Comparison of ENCODE assay signal across 27 mouse cellular contexts in the genomic region with DNA sequence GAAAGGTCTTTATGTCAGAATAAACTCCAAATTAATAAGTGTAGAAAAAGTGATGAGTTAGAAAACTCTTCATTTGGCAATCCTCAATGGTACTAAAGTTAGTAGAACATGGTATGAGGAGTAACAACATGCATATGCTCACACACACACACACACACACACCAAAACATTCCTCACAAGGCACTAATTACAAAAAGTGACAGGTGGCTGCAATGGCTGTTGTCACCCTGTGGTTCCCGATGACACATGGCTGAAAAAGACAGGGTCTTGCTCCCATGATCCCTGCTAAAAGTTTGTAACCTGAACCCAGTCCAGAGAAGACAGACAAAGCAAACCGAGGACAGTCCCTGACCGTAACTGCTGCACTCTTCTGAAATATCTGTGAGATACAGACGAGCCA.
"Had no signal": no experiment of that assay in that cellular context is flagged by ENCODE, and none has a peak within 500 bp of the region (broad histone marks: within the 10 kb centered on the region; RNA-seq: fewer than 3 reads in every experiment).

No protein-coding gene starts in this region.

- H3K36me3 ChIP-seq: heart, embryonic 15.5 days; hindbrain, embryonic 12.5 days; kidney, embryonic 15.5 days; limb, embryonic 12.5 days; limb, embryonic 15.5 days; liver, embryonic 12.5 days had no signal

- DNase-seq: gastrocnemius, postnatal 14 days; gastrocnemius, postnatal 36 days; heart, adult 11 months; heart, adult 2 months; heart, postnatal 14 days; heart, postnatal 36 days; kidney, adult 11 months; kidney, adult 2 months; kidney, adult 9 months; kidney, postnatal 14 days; kidney, postnatal 36 days; layer of hippocampus, adult 9-11 months; layer of hippocampus, postnatal 36 days; left cerebral cortex, postnatal 4 days had no signal

- H3K4me3 ChIP-seq: heart, adult 2 months; heart, embryonic 13.5 days; heart, embryonic 15.5 days; hindbrain, embryonic 12.5 days; kidney, embryonic 15.5 days; limb, embryonic 12.5 days; limb, embryonic 15.5 days; liver, embryonic 12.5 days had no signal

- H3K4me2 ChIP-seq: heart, embryonic 11.5 days; heart, embryonic 13.5 days; heart, embryonic 15.5 days; hindbrain, embryonic 12.5 days; hindbrain, embryonic 14.5 days; kidney, embryonic 15.5 days; limb, embryonic 12.5 days; limb, embryonic 15.5 days; liver, embryonic 12.5 days had no signal

- H3K4me1 ChIP-seq: hindbrain, embryonic 12.5 days; kidney, embryonic 15.5 days; limb, embryonic 12.5 days; limb, embryonic 15.5 days; liver, embryonic 12.5 days had no signal

- H3K9ac ChIP-seq: heart, embryonic 13.5 days; heart, embryonic 15.5 days; hindbrain, embryonic 12.5 days; hindbrain, embryonic 14.5 days; kidney, embryonic 15.5 days; limb, embryonic 12.5 days; limb, embryonic 15.5 days; liver, embryonic 12.5 days; liver, embryonic 14.5 days had no signal

- H3K27ac ChIP-seq: heart, adult 2 months; heart, embryonic 13.5 days; heart, embryonic 15.5 days; hindbrain, embryonic 12.5 days; hindbrain, embryonic 14.5 days; hindbrain, postnatal 0 days; kidney, embryonic 15.5 days; kidney, postnatal 0 days; limb, embryonic 12.5 days; limb, embryonic 15.5 days; liver, embryonic 12.5 days; liver, embryonic 14.5 days had no signal

- H3K9me3 ChIP-seq: heart, embryonic 13.5 days; heart, embryonic 15.5 days; hindbrain, embryonic 12.5 days; kidney, embryonic 15.5 days; limb, embryonic 12.5 days; limb, embryonic 15.5 days; liver, embryonic 12.5 days had no signal

- H3K27me3 ChIP-seq: heart, embryonic 13.5 days; heart, embryonic 15.5 days; hindbrain, embryonic 12.5 days; kidney, embryonic 15.5 days; limb, embryonic 12.5 days; limb, embryonic 15.5 days; liver, embryonic 12.5 days had no signal

- ATAC-seq: hindbrain, postnatal 0 days; intestine, embryonic 16.5 days; liver, embryonic 12.5 days had no signal
